Mouse (Mus musculus) midbrain, embryonic 15.5 days (tissue): ENCODE results near the gene Piezo1. TPM values are rescaled to one million over a fixed set of nuclear protein-coding genes. Genes with fewer than 3 reads are reported as not detected.

Experiments used
- ATAC-seq: fragments of 200-750 bp; cut with Nextera tagmentation; replicated peaks from 2 replicates; pipeline ENCODE4 v1.8.0; 2017; ENCODE audit warnings: moderate TSS enrichment
- H3K27ac ChIP-seq: fragments of 300-500 bp; sonication (generic); 2 replicates; pipeline ENCODE4 v1.5.1; 2015; ENCODE audit warnings: mild to moderate bottlenecking, inconsistent platforms
- H3K27me3 ChIP-seq: fragments of 300-500 bp; sonication (generic); replicated peaks from 2 replicates; pipeline ENCODE4 v1.6.1; 2015; ENCODE audit warnings: inconsistent platforms
- H3K36me3 ChIP-seq: fragments of 300-500 bp; sonication (generic); replicated peaks from 2 replicates; pipeline ENCODE4 v1.6.1; 2015; ENCODE audit warnings: inconsistent platforms
- H3K4me1 ChIP-seq: fragments of 300-500 bp; sonication (generic); 2 replicates; pipeline ENCODE4 v1.6.1; 2015; ENCODE audit warnings: inconsistent platforms
- H3K4me2 ChIP-seq: fragments of 300-500 bp; sonication (generic); 2 replicates; pipeline ENCODE4 v1.6.1; 2015; ENCODE audit warnings: inconsistent platforms, mild to moderate bottlenecking, moderate library complexity
- H3K4me3 ChIP-seq: fragments of 300-500 bp; sonication (generic); 2 replicates; pipeline ENCODE4 v1.5.1; 2015; ENCODE audit warnings: mild to moderate bottlenecking, inconsistent platforms
- H3K9ac ChIP-seq: fragments of 300-500 bp; sonication (generic); 2 replicates; pipeline ENCODE4 v1.6.1; 2015; ENCODE audit warnings: mild to moderate bottlenecking, inconsistent platforms
- H3K9me3 ChIP-seq: fragments of 300-500 bp; sonication (generic); 2 replicates; pipeline ENCODE4 v1.6.1; 2016; ENCODE audit warnings: inconsistent platforms
- WGBS: fragments of 180-500 bp; shearing (Covaris S2); methylation state at CpG from one replicate; pipeline ENCODE4 v1.1.7; 2015; ENCODE audit warnings: mixed read lengths; 5-methylcytosine and 5-hydroxymethylcytosine counted together
- microRNA-seq: library from miRNA; unstranded; fragments of <30 nt; microRNA quantifications from one replicate; pipeline ENCODE4, GENCODE M21; 2016
- polyA plus RNA-seq: library from polyadenylated mRNA; unstranded; fragments of >200 nt; fragmentation: Nextera tagmentation; extraction: Ambion mirVana; gene quantifications from 2 replicates; pipeline ENCODE4 v1.2.1, GENCODE M21; 2015

The Piezo1 gene
- polyA plus RNA-seq, 1 experiment from 2014 or later: 2.7 TPM

DNA sequence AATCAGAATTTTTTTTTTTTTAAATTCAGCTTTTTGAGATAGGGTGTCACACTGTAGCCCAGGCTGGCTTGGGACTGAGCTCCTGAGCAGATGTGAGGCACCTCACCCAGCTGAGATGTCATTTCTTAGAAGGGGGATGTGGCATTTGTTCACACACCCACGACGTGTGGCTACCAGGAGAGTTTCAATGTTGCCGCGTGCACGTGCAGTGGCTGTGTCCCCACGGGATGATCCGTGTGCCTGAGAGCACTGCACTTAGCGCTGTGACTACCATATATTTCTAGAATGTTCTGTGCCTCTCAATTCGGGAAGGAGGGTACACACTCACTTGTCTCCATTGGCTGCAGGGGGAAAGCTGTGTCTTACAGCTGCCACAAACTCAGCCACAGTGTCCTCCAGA, 115.0 kb downstream of the Piezo1 start:
- Histone ChIP-seq H3K4me3 (no peak overlapping the region), H3K9me3 (no peaks in the 10 kb centered on the region), H3K4me1 (peaks cover 13% of the 10 kb centered on the region), H3K27me3 (no peaks in the 10 kb centered on the region), H3K4me2 (no peak overlapping the region), H3K27ac (no peak overlapping the region), H3K36me3 (peaks cover 26% of the 10 kb centered on the region), H3K9ac (no peak overlapping the region)
- no peak for ATAC-seq
- 94% methylated on average over 9 of the region's 9 CpGs for WGBS

DNA sequence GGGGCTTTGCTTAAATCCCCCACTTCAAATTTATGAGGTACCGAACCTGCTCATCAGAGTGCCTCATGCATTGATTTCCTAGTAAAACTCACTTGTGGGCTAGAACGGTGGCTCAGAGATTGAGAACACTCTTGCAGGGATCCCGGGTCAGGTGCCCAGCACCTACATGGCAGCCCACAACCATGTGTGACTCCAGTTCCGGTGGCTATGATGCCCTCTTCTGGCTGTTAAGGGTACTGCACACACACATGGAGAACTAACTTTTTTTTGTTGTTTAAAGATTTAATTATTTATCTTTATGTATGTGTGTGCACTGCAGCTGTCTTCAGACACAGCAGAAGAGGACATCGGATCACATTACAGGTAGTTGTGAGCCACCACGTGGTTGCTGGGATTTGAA, 115.8 kb downstream of the Piezo1 start:
- H3K4me1 ChIP-seq: peaks cover 13% of the 10 kb centered on the region
- H3K9ac ChIP-seq: no peak overlapping the region
- no peak overlapping the region for H3K4me3 ChIP-seq
- H3K27me3 ChIP-seq: no peaks in the 10 kb centered on the region
- H3K36me3 ChIP-seq: peaks cover 26% of the 10 kb centered on the region
- no peak overlapping the region for H3K4me2 ChIP-seq
- H3K27ac ChIP-seq: no peak overlapping the region
- 92% methylated on average over 6 of the region's 6 CpGs for WGBS
- no peak for ATAC-seq
- H3K9me3 ChIP-seq: no peaks in the 10 kb centered on the region

- Histone ChIP-seq H3K9ac (no peak overlapping the region), H3K27me3 (no peaks in the 10 kb centered on the region), H3K4me1 (peaks cover 13% of the 10 kb centered on the region), H3K27ac (no peak overlapping the region), H3K9me3 (no peaks in the 10 kb centered on the region), H3K36me3 (peaks cover 26% of the 10 kb centered on the region), H3K4me3 (no peak overlapping the region), H3K4me2 (no peak overlapping the region)
- ATAC-seq: peak; percentile 25; the same call in 1 of the 2 replicates
- WGBS: 70% methylated on average over 11 of the region's 11 CpGs
Measured at GRCm38 (mm10) chr8:122433269-122433905, 117.7 kb downstream of the Piezo1 start.

DNA sequence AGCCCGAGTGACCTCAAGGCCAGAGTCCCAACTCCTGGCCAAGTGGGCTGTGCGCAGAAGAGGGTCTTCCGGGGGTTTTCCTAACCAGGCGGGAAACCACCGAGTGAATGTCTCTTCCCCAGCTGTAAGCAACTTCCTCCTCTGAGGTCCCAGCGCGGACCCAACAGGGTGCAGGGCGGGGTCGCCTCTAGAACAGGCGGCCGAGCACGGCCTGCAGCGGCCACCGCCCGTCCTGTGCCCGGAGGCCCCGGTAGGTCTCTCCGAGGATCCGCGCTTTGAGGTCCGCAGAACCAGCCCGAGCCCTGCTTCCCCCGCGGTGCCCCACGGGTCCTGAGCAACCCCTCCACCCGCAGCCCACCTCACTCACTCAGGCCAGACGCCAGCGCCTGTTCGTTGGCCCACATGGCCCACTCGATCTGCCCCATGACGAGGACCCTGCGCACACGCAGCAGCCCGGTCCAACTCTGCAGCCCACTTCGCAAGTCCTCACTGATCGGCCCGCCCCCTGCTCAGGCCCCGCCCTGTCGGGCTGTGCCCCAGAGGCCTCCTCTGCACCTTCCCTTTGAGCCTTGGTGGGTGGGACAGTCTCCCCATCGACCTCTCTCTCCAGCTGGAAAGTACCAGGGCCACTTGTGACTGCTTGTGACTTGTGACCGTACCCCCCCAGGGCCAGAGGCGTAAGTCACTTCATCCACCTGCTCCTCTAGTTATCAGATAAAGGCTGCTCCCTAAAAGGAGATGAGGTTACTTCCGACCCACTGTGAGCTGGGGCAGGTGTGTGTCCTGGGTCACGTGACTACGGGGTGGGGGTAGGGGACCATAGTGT, 118.5 kb downstream of the Piezo1 start, which contains the start of gene Cyba:
Gene Cyba (minus strand): TSS at position 488 of the 826 bp plus-strand sequence.
- WGBS: 6% methylated on average over 45 of the region's 45 CpGs
- Histone ChIP-seq H3K36me3 (peaks cover 21% of the 10 kb centered on the region), H3K4me2 (peak within 1 kb of the TSS; percentile 50), H3K9me3 (no peaks in the 10 kb centered on the region), H3K4me1 (peaks cover 13% of the 10 kb centered on the region), H3K27me3 (no peaks in the 10 kb centered on the region), H3K9ac (peak within 1 kb of the TSS; percentile 23; the same call in 1 of the 2 replicates), H3K4me3 (peak within 1 kb of the TSS; percentile 25), H3K27ac (no peak within 1 kb of the TSS)
- peak; percentile 65 for ATAC-seq

Small RNA genes within 50 kb of the gene (microRNA-seq; reads per million reads assigned to microRNA genes)
- gene Gm24366: not detected

Other genes with a start within 250 kb of the Piezo1 start
- not detected in 2 replicates for gene Trhr2, start 190.6 kb downstream of the Piezo1 start, polyA plus RNA-seq
- 38.9 and 41.3 TPM in 2 replicates for gene Zc3h18, start 174.7 kb downstream of the Piezo1 start, polyA plus RNA-seq
- 0.26 TPM in 1 of 2 replicates, not detected in the other for gene Il17c, start 129.3 kb downstream of the Piezo1 start, polyA plus RNA-seq
- 33.6 and 35.1 TPM in 2 replicates for gene Cyba, start 118.4 kb downstream of the Piezo1 start, polyA plus RNA-seq
- gene Mvd, start 107.9 kb downstream of the Piezo1 start, polyA plus RNA-seq: 62.3 and 68.3 TPM in 2 replicates
- gene Snai3, start 90.6 kb downstream of the Piezo1 start, polyA plus RNA-seq: not detected in 2 replicates
- gene Rnf166, start 75.3 kb downstream of the Piezo1 start, polyA plus RNA-seq: 34.3 and 41.5 TPM in 2 replicates
- 80.0 and 80.4 TPM in 2 replicates for gene Ctu2, start 75.2 kb downstream of the Piezo1 start, polyA plus RNA-seq
- 7.0 and 8.2 TPM in 2 replicates for gene Cdt1, start 16.7 kb upstream of the Piezo1 start, polyA plus RNA-seq
- 166 and 173 TPM in 2 replicates for gene Aprt, start 25.6 kb upstream of the Piezo1 start, polyA plus RNA-seq
- gene Galns, start 60.1 kb upstream of the Piezo1 start, polyA plus RNA-seq: 7.2 and 9.0 TPM in 2 replicates
- 120 and 126 TPM in 2 replicates for gene Trappc2l, start 60.3 kb upstream of the Piezo1 start, polyA plus RNA-seq
- gene Pabpn1l, start 71.4 kb upstream of the Piezo1 start, polyA plus RNA-seq: not detected in 2 replicates
- gene Cbfa2t3, start 147.8 kb upstream of the Piezo1 start, polyA plus RNA-seq: 20.2 and 21.4 TPM in 2 replicates
- gene Acsf3, start 224.2 kb upstream of the Piezo1 start, polyA plus RNA-seq: 16.4 and 18.3 TPM in 2 replicates